Mouse (Mus musculus) midbrain, embryonic 15.5 days (tissue): ENCODE results near the gene Myo18a. TPM values are rescaled to one million over a fixed set of nuclear protein-coding genes. Genes with fewer than 3 reads are reported as not detected.
A peak's percentile ranks its signal among the peaks of the same experiment; 100 is the strongest.

Experiments
- ATAC-seq: fragments of 200-750 bp; cut with Nextera tagmentation; replicated peaks from 2 replicates; pipeline ENCODE4 v1.8.0; 2017; ENCODE audit warnings: moderate TSS enrichment
- H3K27ac ChIP-seq: fragments of 300-500 bp; sonication (generic); 2 replicates; pipeline ENCODE4 v1.5.1; 2015; ENCODE audit warnings: mild to moderate bottlenecking, inconsistent platforms
- H3K27me3 ChIP-seq: fragments of 300-500 bp; sonication (generic); replicated peaks from 2 replicates; pipeline ENCODE4 v1.6.1; 2015; ENCODE audit warnings: inconsistent platforms
- H3K36me3 ChIP-seq: fragments of 300-500 bp; sonication (generic); replicated peaks from 2 replicates; pipeline ENCODE4 v1.6.1; 2015; ENCODE audit warnings: inconsistent platforms
- H3K4me1 ChIP-seq: fragments of 300-500 bp; sonication (generic); 2 replicates; pipeline ENCODE4 v1.6.1; 2015; ENCODE audit warnings: inconsistent platforms
- H3K4me2 ChIP-seq: fragments of 300-500 bp; sonication (generic); 2 replicates; pipeline ENCODE4 v1.6.1; 2015; ENCODE audit warnings: inconsistent platforms, mild to moderate bottlenecking, moderate library complexity
- H3K4me3 ChIP-seq: fragments of 300-500 bp; sonication (generic); 2 replicates; pipeline ENCODE4 v1.5.1; 2015; ENCODE audit warnings: mild to moderate bottlenecking, inconsistent platforms
- H3K9ac ChIP-seq: fragments of 300-500 bp; sonication (generic); 2 replicates; pipeline ENCODE4 v1.6.1; 2015; ENCODE audit warnings: mild to moderate bottlenecking, inconsistent platforms
- H3K9me3 ChIP-seq: fragments of 300-500 bp; sonication (generic); 2 replicates; pipeline ENCODE4 v1.6.1; 2016; ENCODE audit warnings: inconsistent platforms
- WGBS: fragments of 180-500 bp; shearing (Covaris S2); methylation state at CpG from one replicate; pipeline ENCODE4 v1.1.7; 2015; ENCODE audit warnings: mixed read lengths; 5-methylcytosine and 5-hydroxymethylcytosine counted together
- polyA plus RNA-seq: library from polyadenylated mRNA; unstranded; fragments of >200 nt; fragmentation: Nextera tagmentation; extraction: Ambion mirVana; gene quantifications from 2 replicates; pipeline ENCODE4 v1.2.1, GENCODE M21; 2015

The Myo18a gene
- polyA plus RNA-seq, 1 experiment from 2014 or later: 58.5 TPM

- H3K27me3 ChIP-seq: no peaks in the 10 kb centered on the region
- 16% methylated on average over 5 of the region's 5 CpGs for WGBS
- no peaks in the 10 kb centered on the region for H3K36me3 ChIP-seq
- no peak overlapping the region for H3K4me2 ChIP-seq
- 0 out of 2 replicates have a peak, but pooled peaks have one; percentile 17 for ATAC-seq
- H3K27ac ChIP-seq: peak overlapping the region; percentile 30; the same call in 1 of the 2 replicates
- H3K4me3 ChIP-seq: no peak overlapping the region
- peaks cover 24% of the 10 kb centered on the region for H3K4me1 ChIP-seq
- H3K9me3 ChIP-seq: no peaks in the 10 kb centered on the region
- H3K9ac ChIP-seq: no peak overlapping the region
These were observed 45.0 kb downstream of the Myo18a start for GRCm38 (mm10) chr11:77808051-77808465.

GRCm38 (mm10) chr11:77809215-77809614, 46.2 kb downstream of the Myo18a start:
- WGBS: 63% methylated on average over 4 of the region's 4 CpGs
- Histone ChIP-seq H3K9ac (no peak overlapping the region), H3K27me3 (no peaks in the 10 kb centered on the region), H3K4me3 (no peak overlapping the region), H3K4me2 (no peak overlapping the region), H3K27ac (no peak overlapping the region), H3K4me1 (peaks cover 24% of the 10 kb centered on the region), H3K36me3 (no peaks in the 10 kb centered on the region), H3K9me3 (no peaks in the 10 kb centered on the region)
- ATAC-seq: no peak

- H3K27ac ChIP-seq: no peak overlapping the region
- no peaks in the 10 kb centered on the region for H3K9me3 ChIP-seq
- H3K4me1 ChIP-seq: peaks cover 24% of the 10 kb centered on the region
- no peak overlapping the region for H3K4me3 ChIP-seq
- H3K9ac ChIP-seq: no peak overlapping the region
- H3K36me3 ChIP-seq: no peaks in the 10 kb centered on the region
- no peak for ATAC-seq
- WGBS: 93% methylated on average over 6 of the region's 6 CpGs
- no peaks in the 10 kb centered on the region for H3K27me3 ChIP-seq
- H3K4me2 ChIP-seq: no peak overlapping the region
These were observed 47.0 kb downstream of the Myo18a start for GRCm38 (mm10) chr11:77810018-77810417.

DNA sequence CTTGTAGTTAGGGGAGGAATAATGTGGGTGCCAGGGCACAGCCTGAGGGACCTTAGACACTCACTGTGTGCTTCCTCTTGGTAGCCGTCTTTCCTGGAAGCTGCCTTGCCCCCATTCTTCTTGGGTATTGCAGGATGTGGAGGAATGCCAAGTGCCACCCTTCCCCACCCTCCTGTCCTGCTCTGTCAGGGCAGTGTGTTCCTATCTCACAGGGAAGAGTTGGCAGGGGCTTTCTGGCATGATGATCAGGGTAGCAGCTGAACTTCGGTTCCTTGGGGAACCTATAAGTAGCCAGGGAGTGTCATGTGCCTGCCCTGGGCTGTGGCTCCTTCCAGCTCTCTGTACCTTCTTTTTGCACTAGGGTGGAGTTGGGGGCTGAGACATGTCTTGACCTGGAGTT, 50.9 kb downstream of the Myo18a start:
- Histone ChIP-seq H3K9ac (no peak overlapping the region), H3K4me3 (no peak overlapping the region), H3K27ac (no peak overlapping the region), H3K4me2 (no peak overlapping the region), H3K4me1 (peaks cover 3% of the 10 kb centered on the region; the same call in 1 of the 2 replicates), H3K9me3 (no peaks in the 10 kb centered on the region), H3K36me3 (peaks cover 8% of the 10 kb centered on the region), H3K27me3 (no peaks in the 10 kb centered on the region)
- no peak for ATAC-seq
- 81% methylated on average over 2 of the region's 2 CpGs for WGBS

- H3K4me1 ChIP-seq: no peaks in the 10 kb centered on the region
- peak; percentile 32; the same call in 1 of the 2 replicates for ATAC-seq
- 19% methylated on average over 3 of the region's 3 CpGs for WGBS
- peaks cover 12% of the 10 kb centered on the region for H3K36me3 ChIP-seq
- no peaks in the 10 kb centered on the region for H3K9me3 ChIP-seq
- no peak overlapping the region for H3K4me2 ChIP-seq
- H3K9ac ChIP-seq: no peak overlapping the region
- no peaks in the 10 kb centered on the region for H3K27me3 ChIP-seq
- no peak overlapping the region for H3K27ac ChIP-seq
- H3K4me3 ChIP-seq: no peak overlapping the region
These were observed 53.0 kb downstream of the Myo18a start for GRCm38 (mm10) chr11:77816003-77816402.

DNA sequence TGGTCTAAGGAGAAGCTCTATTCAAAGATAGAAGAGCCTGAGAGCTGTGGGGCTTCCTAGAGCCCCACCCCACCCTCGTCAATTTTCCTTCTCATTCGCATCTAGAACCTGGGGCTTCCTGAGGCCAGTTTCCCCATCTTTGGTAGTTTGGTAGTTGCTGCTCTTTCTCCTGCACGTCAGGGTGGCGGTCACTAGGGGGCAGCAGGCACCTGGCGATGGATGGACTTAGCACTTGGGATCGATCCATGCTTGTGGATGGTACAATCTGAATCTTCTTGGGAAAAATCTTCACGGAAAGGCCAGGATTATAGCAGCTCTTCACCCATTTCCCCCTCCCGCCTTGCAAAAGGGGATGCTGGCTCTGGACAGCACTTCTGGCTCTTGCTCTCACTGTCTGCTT, 58.6 kb downstream of the Myo18a start:
- no peak overlapping the region for H3K4me3 ChIP-seq
- H3K9ac ChIP-seq: no peak overlapping the region
- no peaks in the 10 kb centered on the region for H3K9me3 ChIP-seq
- H3K4me1 ChIP-seq: peaks cover 17% of the 10 kb centered on the region
- no peak overlapping the region for H3K27ac ChIP-seq
- H3K36me3 ChIP-seq: peaks cover 24% of the 10 kb centered on the region
- no peak for ATAC-seq
- H3K27me3 ChIP-seq: 0 out of 2 replicates have a peak, but pooled peaks cover 8% of the 10 kb centered on the region
- no peak overlapping the region for H3K4me2 ChIP-seq
- 17% methylated on average over 8 of the region's 8 CpGs for WGBS

DNA sequence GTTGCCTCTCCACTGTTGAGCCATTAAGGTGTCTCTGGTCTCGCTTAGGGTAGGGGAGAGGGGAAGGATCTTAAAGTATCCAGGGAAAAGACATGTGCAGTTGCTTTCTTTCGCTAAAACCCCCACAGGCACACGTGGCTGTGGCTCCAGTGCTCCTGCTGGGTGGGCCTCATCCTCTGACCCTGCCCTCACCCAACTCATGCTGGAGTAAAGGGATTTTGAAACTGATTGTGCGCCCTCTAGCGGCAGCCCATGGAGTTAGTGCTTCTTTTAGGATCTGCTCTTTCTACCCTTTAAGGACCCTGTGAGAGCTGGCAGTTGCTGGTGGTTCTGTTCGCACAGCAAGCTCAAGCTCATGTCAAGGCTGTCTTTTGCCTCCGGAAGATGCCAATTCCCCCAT, 59.7 kb downstream of the Myo18a start:
- H3K9me3 ChIP-seq: no peaks in the 10 kb centered on the region
- no peak for ATAC-seq
- H3K9ac ChIP-seq: no peak overlapping the region
- no peak overlapping the region for H3K4me2 ChIP-seq
- no peak overlapping the region for H3K27ac ChIP-seq
- 16% methylated on average over 7 of the region's 7 CpGs for WGBS
- 0 out of 2 replicates have a peak, but pooled peaks cover 8% of the 10 kb centered on the region for H3K27me3 ChIP-seq
- H3K4me3 ChIP-seq: no peak overlapping the region
- peaks cover 26% of the 10 kb centered on the region for H3K36me3 ChIP-seq
- H3K4me1 ChIP-seq: peaks cover 26% of the 10 kb centered on the region

DNA sequence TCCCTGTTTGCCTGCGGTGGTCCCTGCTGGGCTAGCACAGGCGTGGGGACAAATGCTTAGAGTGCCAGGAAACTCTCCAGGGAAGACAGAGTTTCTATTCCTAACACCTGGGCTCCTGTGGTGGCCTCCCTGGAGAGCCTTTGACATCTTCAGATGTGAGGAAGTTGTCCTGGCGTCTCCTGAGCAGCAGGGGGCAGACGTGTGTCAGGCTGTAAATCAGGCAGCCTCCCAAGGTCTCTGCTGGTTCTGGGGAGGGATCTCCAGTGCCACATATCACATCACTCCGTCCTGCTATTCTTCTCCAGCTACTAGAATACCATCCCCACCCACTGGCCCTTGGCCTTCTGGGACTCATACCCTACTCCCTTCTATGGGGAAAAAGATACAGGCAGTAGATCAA, 62.8 kb downstream of the Myo18a start:
- Histone ChIP-seq H3K27me3 (0 out of 2 replicates have a peak, but pooled peaks cover 8% of the 10 kb centered on the region), H3K4me3 (no peak overlapping the region), H3K9ac (0 out of 2 replicates have a peak overlapping the region, but pooled peaks have one; percentile 5), H3K27ac (peak overlapping the region; percentile 62), H3K4me2 (no peak overlapping the region), H3K9me3 (no peaks in the 10 kb centered on the region), H3K36me3 (peaks cover 23% of the 10 kb centered on the region), H3K4me1 (peaks cover 30% of the 10 kb centered on the region)
- under 1% methylated on average over 5 of the region's 5 CpGs for WGBS
- ATAC-seq: 0 out of 2 replicates have a peak, but pooled peaks have one; percentile 28

DNA sequence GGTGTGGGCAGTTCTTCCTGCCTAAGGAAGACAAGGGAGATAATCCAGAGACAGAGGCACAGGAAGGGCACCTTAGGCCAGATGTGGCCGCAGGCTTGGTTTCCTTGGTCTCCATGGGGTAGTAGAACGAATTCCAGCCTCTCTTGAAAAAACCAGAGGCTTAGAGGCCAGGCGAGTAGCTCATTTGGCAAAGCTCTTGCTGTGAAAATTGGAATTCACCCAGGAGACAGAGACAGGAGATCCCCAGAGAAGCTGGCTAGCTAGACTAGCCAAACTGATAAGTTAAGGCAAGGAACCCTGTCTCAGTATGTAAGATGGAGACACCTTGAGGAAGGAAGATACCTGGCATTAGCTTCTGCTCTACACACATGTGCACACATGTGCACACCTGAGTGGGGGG, 63.3 kb downstream of the Myo18a start:
- no peak for ATAC-seq

DNA sequence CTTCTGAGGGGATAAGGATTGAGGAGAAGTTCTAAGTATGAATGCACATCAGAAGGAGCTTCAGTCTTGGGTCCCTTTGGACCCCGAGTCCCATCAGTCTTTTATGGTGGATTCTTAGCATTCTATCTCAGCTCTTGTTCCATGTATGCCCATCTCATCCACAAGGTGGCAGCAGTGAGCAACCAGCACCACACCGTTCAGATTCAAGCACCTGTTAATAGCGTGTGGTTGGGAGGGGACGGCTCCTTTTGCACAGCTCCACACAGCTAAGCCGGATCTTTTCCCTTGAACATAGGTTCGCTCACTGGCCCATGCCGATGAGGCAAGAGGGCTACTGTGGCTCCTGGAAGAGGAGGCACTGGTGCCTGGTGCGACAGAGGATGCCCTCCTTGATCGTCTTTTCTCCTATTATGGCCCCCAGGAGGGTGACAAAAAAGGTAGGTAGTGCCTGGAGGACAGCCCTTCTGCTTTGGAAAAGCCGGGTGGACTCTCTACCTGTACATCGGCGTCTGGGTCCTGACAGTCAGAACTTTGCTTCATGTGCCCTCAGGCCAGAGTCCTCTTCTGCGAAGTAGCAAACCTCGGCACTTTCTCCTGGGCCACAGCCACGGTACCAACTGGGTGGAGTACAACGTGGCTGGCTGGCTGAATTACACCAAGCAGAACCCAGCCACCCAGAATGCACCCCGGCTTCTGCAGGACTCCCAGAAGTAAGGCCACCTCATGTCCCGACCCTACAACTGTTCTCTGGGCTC, 64.4 kb downstream of the Myo18a start:
- no peak overlapping the region for H3K9ac ChIP-seq
- H3K4me2 ChIP-seq: no peak overlapping the region
- peaks cover 20% of the 10 kb centered on the region for H3K36me3 ChIP-seq
- H3K4me1 ChIP-seq: peaks cover 30% of the 10 kb centered on the region
- no peak overlapping the region for H3K27ac ChIP-seq
- peak; percentile 61; the same call in 1 of the 2 replicates for ATAC-seq
- WGBS: 51% methylated on average over 18 of the region's 18 CpGs
- 0 out of 2 replicates have a peak, but pooled peaks cover 8% of the 10 kb centered on the region for H3K27me3 ChIP-seq
- no peak overlapping the region for H3K4me3 ChIP-seq
- H3K9me3 ChIP-seq: no peaks in the 10 kb centered on the region

More for the DNA sequence above, 63.3 kb downstream of the Myo18a start:
- peaks cover 30% of the 10 kb centered on the region for H3K4me1 ChIP-seq
- no peak overlapping the region for H3K4me3 ChIP-seq
- H3K4me2 ChIP-seq: no peak overlapping the region
- H3K36me3 ChIP-seq: peaks cover 20% of the 10 kb centered on the region
- H3K9me3 ChIP-seq: no peaks in the 10 kb centered on the region
- 0 out of 2 replicates have a peak, but pooled peaks cover 8% of the 10 kb centered on the region for H3K27me3 ChIP-seq
- peak overlapping the region; percentile 62 for H3K27ac ChIP-seq
- peak overlapping the region; percentile 5; the same call in 1 of the 2 replicates for H3K9ac ChIP-seq
- 31% methylated on average over 3 of the region's 3 CpGs for WGBS

GRCm38 (mm10) chr11:77828163-77828562, 65.1 kb downstream of the Myo18a start:
- no peak for ATAC-seq
- 89% methylated on average over 5 of the region's 5 CpGs for WGBS
- Histone ChIP-seq H3K4me3 (no peak overlapping the region), H3K36me3 (peaks cover 25% of the 10 kb centered on the region), H3K27ac (no peak overlapping the region), H3K9me3 (no peaks in the 10 kb centered on the region), H3K9ac (no peak overlapping the region), H3K4me1 (peaks cover 25% of the 10 kb centered on the region), H3K4me2 (no peak overlapping the region), H3K27me3 (0 out of 2 replicates have a peak, but pooled peaks cover 8% of the 10 kb centered on the region)

GRCm38 (mm10) chr11:77829043-77829841, 66.2 kb downstream of the Myo18a start:
- 0 out of 2 replicates have a peak, but pooled peaks have one; percentile 28 for ATAC-seq
- Histone ChIP-seq H3K4me1 (peaks cover 25% of the 10 kb centered on the region), H3K9me3 (no peaks in the 10 kb centered on the region), H3K4me2 (no peak overlapping the region), H3K27me3 (0 out of 2 replicates have a peak, but pooled peaks cover 2% of the 10 kb centered on the region), H3K9ac (no peak overlapping the region), H3K4me3 (no peak overlapping the region), H3K36me3 (peaks cover 17% of the 10 kb centered on the region; the same call in 1 of the 2 replicates), H3K27ac (no peak overlapping the region)
- WGBS: 73% methylated on average over 23 of the region's 23 CpGs
